25 mouse cellular contexts compared by ENCODE assay signal in the genomic region with DNA sequence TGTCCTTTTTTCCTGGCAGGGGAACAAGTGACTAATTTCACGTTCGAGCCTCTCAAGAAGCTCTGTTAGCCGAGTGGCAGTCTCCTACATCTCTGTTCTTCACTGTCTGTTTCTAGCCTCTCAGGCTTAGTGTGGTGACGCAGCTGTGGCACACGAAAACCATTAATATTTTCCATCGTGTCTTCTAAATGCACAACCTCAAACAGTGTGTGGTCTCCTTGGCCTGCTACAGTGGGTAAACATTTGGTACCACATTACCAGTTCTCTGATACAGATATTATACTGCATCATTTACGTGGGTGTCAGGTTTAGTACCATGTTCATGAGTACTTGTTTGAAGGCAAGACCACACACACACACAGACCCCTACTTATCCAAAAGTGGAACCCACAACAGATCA. TPM values are rescaled to one million over a fixed set of nuclear protein-coding genes. Genes with fewer than 3 reads are reported as not detected.
DNase-seq lines count a peak whose midpoint lies in the region; ATAC-seq lines count a peak whose summit lies in the region.
"Had no signal": no experiment of that assay in that cellular context is flagged by ENCODE, and none has a peak within 500 bp of the region (broad histone marks: within the 10 kb centered on the region; RNA-seq: fewer than 3 reads in every experiment).

No protein-coding gene starts in this region.

- H3K4me1 ChIP-seq in intestine, embryonic 14.5 days (replicated peaks; ENCODE audit: control insufficient read depth, insufficient read depth, low read length) = 0 out of 2 replicates have a peak, but pooled peaks cover 3% of the 10 kb centered on the region
- no peaks in the 10 kb centered on the region for H3K4me1 ChIP-seq in intestine, embryonic 16.5 days (ENCODE audit: control insufficient read depth, insufficient read depth, low read length)
- peaks cover 18% of the 10 kb centered on the region for H3K4me1 ChIP-seq in liver, embryonic 12.5 days
- H3K4me1 ChIP-seq: forebrain, embryonic 13.5 days; hindbrain, embryonic 12.5 days; hindbrain, embryonic 15.5 days had no signal

- H3K9me3 ChIP-seq in intestine, embryonic 14.5 days (ENCODE audit: control insufficient read depth, low read length) = no peaks in the 10 kb centered on the region
- H3K9me3 ChIP-seq in intestine, embryonic 16.5 days (ENCODE audit: control insufficient read depth, low read length) = no peaks in the 10 kb centered on the region
- H3K9me3 ChIP-seq in liver, embryonic 12.5 days (replicated peaks) = no peaks in the 10 kb centered on the region
- H3K9me3 ChIP-seq: forebrain, embryonic 13.5 days; heart, embryonic 10.5 days; hindbrain, embryonic 12.5 days; hindbrain, embryonic 15.5 days had no signal

- H3K36me3 ChIP-seq in intestine, embryonic 14.5 days (ENCODE audit: control insufficient read depth, insufficient read depth, low read length) = no peaks in the 10 kb centered on the region
- H3K36me3 ChIP-seq in intestine, embryonic 16.5 days (ENCODE audit: control insufficient read depth, insufficient read depth, low read length) = no peaks in the 10 kb centered on the region
- H3K36me3 ChIP-seq in liver, embryonic 12.5 days = no peaks in the 10 kb centered on the region
- H3K36me3 ChIP-seq: forebrain, embryonic 10.5 days; heart, embryonic 10.5 days; heart, embryonic 13.5 days; hindbrain, embryonic 12.5 days; hindbrain, embryonic 15.5 days had no signal

- peak; percentile 23 for DNase-seq in intestine, embryonic 14.5 days (ENCODE audit: low spot score)
- DNase-seq in CD4-positive, CD25-positive, alpha-beta regulatory T cell, adult 2 months (ENCODE audit: low read depth, low spot score) = peak; percentile 71
- DNase-seq in right cerebral cortex, adult 2 months (ENCODE audit: low spot score in 2 of 2) = no peak
- DNase-seq in frontal cortex, postnatal 14 days (ENCODE audit: low spot score in 2 of 2) = no peak
- DNase-seq: adrenal gland, adult 8-10 months; adrenal gland, postnatal 25 days; B cell, adult 2 months; cerebellum, adult 18-20 months; cerebellum, adult 9-10 months; cerebellum, postnatal 14 days; gastrocnemius, adult 2 months; gastrocnemius, postnatal 14 days; heart, adult 18-20 months; heart, postnatal 14 days; kidney, adult 11 months had no signal

- 90% methylated on average over 7 of the region's 7 CpGs for WGBS in intestine, embryonic 14.5 days
- 89% methylated on average over 7 of the region's 7 CpGs for WGBS in intestine, embryonic 16.5 days
- 78% methylated on average over 7 of the region's 7 CpGs for WGBS in liver, embryonic 12.5 days (ENCODE audit: insufficient replicate concordance)

- H3K9ac ChIP-seq in intestine, embryonic 14.5 days (ENCODE audit: low read length) = no peak overlapping the region
- H3K9ac ChIP-seq in intestine, embryonic 16.5 days (ENCODE audit: low read depth, low read length) = no peak overlapping the region
- H3K9ac ChIP-seq in liver, embryonic 12.5 days = no peak overlapping the region
- H3K9ac ChIP-seq: forebrain, embryonic 13.5 days; heart, embryonic 13.5 days; hindbrain, embryonic 12.5 days; hindbrain, embryonic 15.5 days had no signal

- no peak overlapping the region for H3K4me2 ChIP-seq in intestine, embryonic 14.5 days (ENCODE audit: low read length)
- H3K4me2 ChIP-seq in intestine, embryonic 16.5 days (ENCODE audit: low read depth, low read length) = no peak overlapping the region
- H3K4me2 ChIP-seq in liver, embryonic 12.5 days = no peak overlapping the region
- H3K4me2 ChIP-seq: forebrain, embryonic 13.5 days; heart, embryonic 13.5 days; hindbrain, embryonic 12.5 days; hindbrain, embryonic 15.5 days had no signal

- ATAC-seq in intestine, embryonic 14.5 days (replicated peaks; ENCODE audit: low FRiP score, low TSS enrichment, low read depth) = no peak
- ATAC-seq in intestine, embryonic 16.5 days = no peak
- ATAC-seq in activated CD4-positive, CD25-positive, alpha-beta regulatory T cell, adult 4 months = peak; percentile 34
- no peak for ATAC-seq in liver, embryonic 12.5 days
- ATAC-seq: forebrain, embryonic 13.5 days; forebrain, embryonic 16.5 days had no signal

- H3K27me3 ChIP-seq in intestine, embryonic 14.5 days (replicated peaks; ENCODE audit: control insufficient read depth, insufficient read depth, low read length) = no peaks in the 10 kb centered on the region
- no peaks in the 10 kb centered on the region for H3K27me3 ChIP-seq in intestine, embryonic 16.5 days (replicated peaks; ENCODE audit: control insufficient read depth, insufficient read depth, low read length)
- H3K27me3 ChIP-seq in liver, embryonic 12.5 days (replicated peaks) = no peaks in the 10 kb centered on the region
- H3K27me3 ChIP-seq: forebrain, embryonic 13.5 days; heart, embryonic 13.5 days; hindbrain, embryonic 12.5 days; hindbrain, embryonic 15.5 days had no signal

- no peak overlapping the region for H3K27ac ChIP-seq in intestine, embryonic 14.5 days (ENCODE audit: low read depth)
- H3K27ac ChIP-seq in intestine, embryonic 16.5 days (ENCODE audit: low read length) = no peak overlapping the region
- H3K27ac ChIP-seq in liver, embryonic 12.5 days = no peak overlapping the region
- H3K27ac ChIP-seq: forebrain, embryonic 10.5 days; forebrain, embryonic 13.5 days; gastrocnemius, adult 2 months; heart, embryonic 10.5 days; heart, embryonic 13.5 days; hindbrain, embryonic 12.5 days; hindbrain, embryonic 15.5 days had no signal

- H3K4me3 ChIP-seq in intestine, embryonic 14.5 days (ENCODE audit: low read depth, low read length) = no peak overlapping the region
- H3K4me3 ChIP-seq in intestine, embryonic 16.5 days (ENCODE audit: low read length) = no peak overlapping the region
- no peak overlapping the region for H3K4me3 ChIP-seq in liver, embryonic 12.5 days
- H3K4me3 ChIP-seq: forebrain, embryonic 10.5 days; forebrain, embryonic 13.5 days; gastrocnemius, adult 2 months; heart, embryonic 10.5 days; heart, embryonic 13.5 days; hindbrain, embryonic 12.5 days; hindbrain, embryonic 15.5 days had no signal

RNA-seq across cellular contexts. Expression of a gene that starts 12.5 kb away (rescaled TPM):
- polyA plus RNA-seq in intestine, embryonic 14.5 days (2014; fragmentation: Nextera tagmentation; extraction: Ambion mirVana) = 32.9 and 36.0 TPM in 2 replicates
- polyA plus RNA-seq in intestine, embryonic 16.5 days (2015; fragmentation: Nextera tagmentation; extraction: Ambion mirVana) = 17.6 and 21.0 TPM in 2 replicates
- 10 to 100 TPM; 72.8 to 79.5 TPM for polyA plus RNA-seq in activated CD4-positive, CD25-positive, alpha-beta regulatory T cell, adult 4 months (2017; shearing (Covaris generic))
- 23.2 and 24.8 TPM in 2 replicates for polyA plus RNA-seq in liver, embryonic 12.5 days (2016; fragmentation: Nextera tagmentation; extraction: Ambion mirVana)

Comparison
In these comparisons a context has a peak if more than half of its experiments do, and no peak if none do; other contexts are left out.
1. DNase-seq: peak in intestine, embryonic 14.5 days (single experiment) and CD4-positive, CD25-positive, alpha-beta regulatory T cell, adult 2 months (single experiment); none in right cerebral cortex, adult 2 months (0 of 2) and frontal cortex, postnatal 14 days (0 of 2).